Mouse (Mus musculus) forebrain, embryonic 11.5 days (tissue): ENCODE data around the gene Grb2. TPM values are rescaled to one million over a fixed set of nuclear protein-coding genes. Genes with fewer than 3 reads are reported as not detected.

Experiments used
- ATAC-seq: fragments of 200-750 bp; cut with Nextera tagmentation; replicated peaks from 2 replicates; pipeline ENCODE4 v1.8.0; 2017; ENCODE audit warnings: moderate TSS enrichment; ENCODE audit not compliant: low FRiP score
- DNase-seq: peaks from one replicate; pipeline ENCODE4 v3.0.0-alpha.2; 2017; ENCODE audit warnings: low spot score
- H3K27ac ChIP-seq: fragments of 300-500 bp; sonication (generic); 2 replicates; pipeline ENCODE4 v1.5.1; 2014; ENCODE audit warnings: low read depth, low read length
- H3K27me3 ChIP-seq: fragments of 300-500 bp; sonication (generic); 2 replicates; pipeline ENCODE4 v1.6.1; 2014; ENCODE audit warnings: mild to moderate bottlenecking, low read length, mixed read lengths; ENCODE audit not compliant: control insufficient read depth, insufficient read depth
- H3K36me3 ChIP-seq: fragments of 300-500 bp; sonication (generic); 2 replicates; pipeline ENCODE4 v1.6.1; 2014; ENCODE audit warnings: mild to moderate bottlenecking, low read length, moderate library complexity, mixed read lengths; ENCODE audit not compliant: control insufficient read depth, insufficient read depth
- H3K4me1 ChIP-seq: fragments of 300-500 bp; sonication (generic); replicated peaks from 2 replicates; pipeline ENCODE4 v1.6.1; 2014; ENCODE audit warnings: low read length, mixed read lengths; ENCODE audit not compliant: control insufficient read depth, insufficient read depth
- H3K4me2 ChIP-seq: fragments of 300-500 bp; sonication (generic); 2 replicates; pipeline ENCODE4 v1.6.1; 2014; ENCODE audit warnings: low read depth, mild to moderate bottlenecking, low read length, moderate library complexity, mixed read lengths; ENCODE audit not compliant: severe bottlenecking
- H3K4me3 ChIP-seq: fragments of 300-500 bp; sonication (generic); 2 replicates; pipeline ENCODE4 v1.5.1; 2014; ENCODE audit warnings: low read depth, low read length
- H3K9ac ChIP-seq: fragments of 300-500 bp; sonication (generic); 2 replicates; pipeline ENCODE4 v1.6.1; 2014; ENCODE audit warnings: low read length
- H3K9me3 ChIP-seq: fragments of 300-500 bp; sonication (generic); 2 replicates; pipeline ENCODE4 v1.6.1; 2016; ENCODE audit warnings: low read length, mixed read lengths; ENCODE audit not compliant: control insufficient read depth
- WGBS: fragments of 180-500 bp; shearing (Covaris S2); extraction: QIAGEN DNeasy Blood & Tissue Kit; methylation state at CpG from one replicate; pipeline ENCODE4 v1.1.7; 2014; 5-methylcytosine and 5-hydroxymethylcytosine counted together
- polyA plus RNA-seq: library from polyadenylated mRNA; unstranded; fragments of >200 nt; fragmentation: Nextera tagmentation; extraction: Ambion mirVana; gene quantifications from 2 replicates; pipeline ENCODE4 v1.2.1, GENCODE M21; 2014

Gene Grb2
- polyA plus RNA-seq, 1 experiment from 2014 or later: 63.0 TPM

DNA sequence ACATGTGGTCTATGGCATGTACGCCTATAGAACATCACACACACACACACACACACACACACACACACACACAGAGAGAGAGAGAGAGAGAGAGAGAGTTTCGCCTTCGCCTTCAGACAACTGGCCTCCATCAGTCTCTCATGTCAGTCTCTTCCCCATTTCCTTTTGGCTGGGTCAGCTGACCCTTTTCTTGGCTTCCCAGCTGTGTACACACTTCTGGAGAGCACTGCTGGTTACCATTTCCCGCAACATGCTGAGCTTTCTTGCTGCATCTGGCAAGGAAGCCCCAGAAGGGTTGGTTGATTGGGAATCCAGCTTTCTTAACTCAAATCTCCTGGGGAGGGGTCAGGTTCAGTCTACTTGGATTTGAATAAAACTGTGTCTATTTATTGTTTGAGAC is 74.3 kb downstream of the Grb2 start:
- no peak for ATAC-seq
- WGBS: 67% methylated on average over 4 of the region's 4 CpGs
- H3K9ac ChIP-seq: no peak overlapping the region
- no peaks in the 10 kb centered on the region for H3K27me3 ChIP-seq
- no peak overlapping the region for H3K27ac ChIP-seq
- no peak for DNase-seq
- H3K36me3 ChIP-seq: no peaks in the 10 kb centered on the region
- H3K9me3 ChIP-seq: no peaks in the 10 kb centered on the region
- no peak overlapping the region for H3K4me2 ChIP-seq
- H3K4me1 ChIP-seq: no peaks in the 10 kb centered on the region
- H3K4me3 ChIP-seq: no peak overlapping the region

DNA sequence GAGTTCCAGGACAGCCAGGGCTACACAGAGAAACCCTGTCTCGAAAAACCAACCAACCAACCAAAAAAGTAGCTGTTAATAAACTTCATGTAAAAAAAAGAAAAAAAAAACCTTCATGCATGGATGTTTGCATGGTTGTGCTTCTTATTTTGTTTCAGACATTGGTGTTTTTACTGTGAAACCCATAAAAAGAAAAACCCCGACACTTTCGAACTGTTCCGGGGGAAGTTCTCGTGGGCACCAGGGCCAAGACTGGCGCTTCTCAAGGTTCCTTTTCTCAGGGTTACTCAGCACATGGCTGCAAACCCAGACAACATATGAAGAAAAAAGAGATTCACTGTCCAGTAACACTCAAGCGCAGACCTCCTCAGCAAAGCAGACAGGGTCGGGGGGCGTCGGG is 75.5 kb downstream of the Grb2 start:
- Histone ChIP-seq H3K27me3 (no peaks in the 10 kb centered on the region), H3K9ac (no peak overlapping the region), H3K4me3 (no peak overlapping the region), H3K27ac (no peak overlapping the region), H3K36me3 (no peaks in the 10 kb centered on the region), H3K9me3 (no peaks in the 10 kb centered on the region), H3K4me2 (no peak overlapping the region), H3K4me1 (no peaks in the 10 kb centered on the region)
- DNase-seq: no peak
- 87% methylated on average over 10 of the region's 10 CpGs for WGBS
- no peak for ATAC-seq

DNA sequence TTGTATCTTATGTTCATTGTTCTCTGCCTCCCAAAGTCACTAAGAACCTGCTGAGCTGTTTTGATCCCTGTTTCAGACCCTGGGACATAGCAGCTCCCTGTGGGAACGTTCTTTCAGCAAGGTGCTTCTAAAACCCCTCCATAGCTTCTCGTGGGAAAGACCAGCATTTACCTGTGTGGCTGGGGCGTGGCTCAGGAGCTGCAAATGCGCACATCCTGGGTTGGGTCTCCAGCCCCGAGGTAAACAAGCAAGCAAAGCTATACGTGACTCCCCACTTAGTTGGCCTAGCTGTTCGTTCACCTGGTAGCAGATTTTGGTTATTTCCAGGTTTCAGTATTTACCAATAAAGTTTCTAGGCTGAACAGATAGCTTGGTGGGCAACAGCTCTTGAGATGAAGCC is 76.2 kb downstream of the Grb2 start:
- no peak overlapping the region for H3K4me2 ChIP-seq
- no peaks in the 10 kb centered on the region for H3K4me1 ChIP-seq
- WGBS: 80% methylated on average over 7 of the region's 7 CpGs
- H3K9me3 ChIP-seq: no peaks in the 10 kb centered on the region
- no peaks in the 10 kb centered on the region for H3K36me3 ChIP-seq
- no peak for DNase-seq
- no peak overlapping the region for H3K27ac ChIP-seq
- no peak overlapping the region for H3K9ac ChIP-seq
- no peak for ATAC-seq
- H3K27me3 ChIP-seq: no peaks in the 10 kb centered on the region
- no peak overlapping the region for H3K4me3 ChIP-seq

DNA sequence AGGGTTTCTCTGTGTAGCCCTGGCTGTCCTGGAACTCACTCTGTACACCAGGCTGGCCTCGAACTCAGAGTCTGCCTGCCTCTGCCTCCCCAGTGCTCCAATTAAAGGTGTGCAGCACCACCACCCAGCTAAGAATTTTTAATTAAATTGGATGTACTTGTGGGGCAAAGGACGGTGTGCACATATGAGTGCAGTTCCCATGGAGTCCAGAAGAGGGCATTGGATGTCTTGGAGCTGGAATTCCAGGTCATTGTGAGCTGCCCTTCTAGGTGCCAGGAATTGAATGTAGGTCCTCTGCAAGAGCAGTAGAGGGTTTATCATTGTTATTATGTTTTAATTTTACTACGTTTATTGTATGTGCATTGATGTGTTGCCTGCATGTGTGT is 76.9 kb downstream of the Grb2 start:
- Histone ChIP-seq H3K27ac (no peak overlapping the region), H3K4me1 (no peaks in the 10 kb centered on the region), H3K36me3 (no peaks in the 10 kb centered on the region), H3K4me2 (no peak overlapping the region), H3K4me3 (no peak overlapping the region), H3K9ac (no peak overlapping the region), H3K27me3 (no peaks in the 10 kb centered on the region), H3K9me3 (no peaks in the 10 kb centered on the region)
- 16% methylated on average over 3 of the region's 3 CpGs for WGBS
- ATAC-seq (no peak), DNase-seq (no peak)

DNA sequence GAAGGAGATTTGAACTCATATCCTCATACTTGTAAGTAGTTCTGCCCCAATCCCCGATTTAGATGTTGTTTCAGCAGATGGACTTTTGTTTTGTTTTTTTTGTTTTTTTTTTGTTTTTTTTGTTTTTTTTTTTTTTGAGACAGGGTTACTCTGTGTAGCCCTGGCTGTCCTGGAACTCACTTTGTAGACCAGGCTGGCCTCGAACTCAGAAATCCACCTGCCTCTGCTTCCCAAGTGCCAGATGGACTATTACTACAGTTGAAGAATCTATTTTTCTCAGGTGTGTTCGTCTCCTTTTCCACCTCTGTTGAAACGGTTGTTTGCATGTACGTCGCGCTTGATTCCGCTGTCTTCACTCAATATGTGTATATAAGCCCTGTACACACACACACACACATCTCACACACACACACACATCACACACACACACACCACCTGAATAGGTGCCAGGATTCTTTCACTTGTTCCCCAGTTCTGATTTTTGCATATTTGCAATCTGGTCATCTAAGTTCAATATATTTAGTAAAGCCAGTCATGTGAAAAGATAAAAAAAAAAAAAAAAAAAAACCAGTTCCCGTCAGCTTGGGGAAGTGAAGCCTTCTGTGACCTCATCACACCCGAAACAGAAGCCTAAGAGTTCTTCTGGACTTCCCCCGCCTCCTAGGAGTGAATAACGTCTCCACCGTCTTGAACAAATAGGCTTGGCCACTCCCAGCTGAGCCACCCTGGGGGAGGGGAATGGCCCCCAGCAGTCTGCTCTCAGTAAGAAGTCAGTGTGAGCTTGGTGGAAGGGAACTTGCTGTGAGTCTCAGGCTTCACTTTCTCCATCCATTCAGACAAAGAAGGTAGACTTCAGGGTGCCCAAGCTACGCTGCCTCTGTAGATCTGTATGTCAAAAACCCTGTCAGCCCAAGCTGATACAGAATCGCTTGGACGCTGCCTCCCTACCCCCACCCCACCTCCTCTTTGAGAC is 77.6 kb downstream of the Grb2 start:
- no peak for DNase-seq
- no peak for ATAC-seq
- H3K4me2 ChIP-seq: no peak overlapping the region
- no peaks in the 10 kb centered on the region for H3K9me3 ChIP-seq
- H3K9ac ChIP-seq: no peak overlapping the region
- H3K4me1 ChIP-seq: no peaks in the 10 kb centered on the region
- H3K27ac ChIP-seq: no peak overlapping the region
- H3K4me3 ChIP-seq: no peak overlapping the region
- WGBS: 51% methylated on average over 16 of the region's 16 CpGs
- H3K36me3 ChIP-seq: no peaks in the 10 kb centered on the region
- no peaks in the 10 kb centered on the region for H3K27me3 ChIP-seq

DNA sequence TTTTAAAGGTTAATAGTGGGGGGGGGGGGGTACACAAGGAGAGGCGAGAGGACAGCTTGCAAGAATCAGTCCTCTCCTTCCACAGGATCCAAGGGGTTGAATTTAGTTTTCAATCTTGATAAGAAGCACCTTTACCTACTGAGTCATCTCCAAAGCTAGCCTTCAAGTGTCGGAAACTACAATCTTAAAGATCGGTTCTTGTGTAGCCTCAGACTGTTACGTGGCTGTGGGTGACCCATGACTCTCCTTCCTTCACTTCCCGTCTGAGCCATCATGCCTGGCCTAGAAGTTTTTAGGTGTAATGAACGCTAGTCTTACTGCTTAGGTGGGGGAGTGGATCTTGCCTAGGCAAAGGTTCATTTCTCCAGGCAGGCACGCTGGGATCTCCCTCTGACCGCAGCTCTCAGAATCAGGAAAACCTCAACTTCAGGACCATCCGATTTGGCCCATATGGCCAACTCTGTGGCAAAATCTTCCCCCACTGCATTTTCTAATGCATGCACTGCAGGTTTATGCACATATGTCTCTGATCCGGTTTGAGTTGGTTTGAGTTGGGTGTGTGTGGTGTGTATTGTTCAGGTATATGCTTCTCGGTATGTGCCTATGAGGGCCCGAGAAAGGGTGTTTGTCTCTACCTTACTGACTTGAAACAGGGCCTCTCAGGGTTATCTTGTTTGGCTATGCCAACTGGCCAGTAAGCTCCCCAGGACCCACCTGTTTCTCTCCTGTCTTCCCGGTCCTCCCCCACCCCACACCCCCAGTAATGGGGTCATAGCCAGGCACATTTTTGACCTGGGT is 78.5 kb downstream of the Grb2 start:
- H3K9me3 ChIP-seq: no peaks in the 10 kb centered on the region
- no peaks in the 10 kb centered on the region for H3K27me3 ChIP-seq
- H3K4me1 ChIP-seq: no peaks in the 10 kb centered on the region
- no peak overlapping the region for H3K9ac ChIP-seq
- no peak for DNase-seq
- no peak for ATAC-seq
- H3K4me3 ChIP-seq: no peak overlapping the region
- 89% methylated on average over 13 of the region's 13 CpGs for WGBS
- no peak overlapping the region for H3K27ac ChIP-seq
- H3K36me3 ChIP-seq: no peaks in the 10 kb centered on the region
- H3K4me2 ChIP-seq: no peak overlapping the region

GRCm38 (mm10) chr11:115628465-115629101 is 79.8 kb downstream of the Grb2 start:
- peak overlapping the region; percentile 53 for H3K4me3 ChIP-seq
- no peaks in the 10 kb centered on the region for H3K9me3 ChIP-seq
- no peaks in the 10 kb centered on the region for H3K36me3 ChIP-seq
- H3K27ac ChIP-seq: no peak overlapping the region
- no peaks in the 10 kb centered on the region for H3K27me3 ChIP-seq
- H3K9ac ChIP-seq: peak overlapping the region; percentile 52
- ATAC-seq (peak; percentile 17), DNase-seq (no peak)
- WGBS: 56% methylated on average over 13 of the region's 13 CpGs
- peak overlapping the region; percentile 57 for H3K4me2 ChIP-seq
- H3K4me1 ChIP-seq: no peaks in the 10 kb centered on the region

- DNase-seq: peak; percentile 97
- Histone ChIP-seq H3K36me3 (no peaks in the 10 kb centered on the region), H3K9ac (peak within 1 kb of the TSS; percentile 67), H3K4me2 (peak within 1 kb of the TSS; percentile 57), H3K4me3 (peak within 1 kb of the TSS; percentile 53), H3K4me1 (no peaks in the 10 kb centered on the region), H3K9me3 (no peaks in the 10 kb centered on the region), H3K27me3 (no peaks in the 10 kb centered on the region), H3K27ac (no peak within 1 kb of the TSS)
- peak; percentile 99 for ATAC-seq
- under 1% methylated on average over 47 of the region's 47 CpGs for WGBS
Observed at GRCm38 (mm10) chr11:115627705-115628464, 80.5 kb downstream of the Grb2 start, which contains the start of gene Slc25a19. Gene Slc25a19 (minus strand): TSS chr11:115628295.
